Mouse (Mus musculus) left cerebral cortex, postnatal 14 days (tissue): ENCODE data around the gene Spns3. TPM values are rescaled to one million over a fixed set of nuclear protein-coding genes. Genes with fewer than 3 reads are reported as not detected.

ENCODE experiments used
- DNase-seq, 2 experiments: peaks; one replicate each; pipeline ENCODE4 v3.0.0; 2021 to 2022; ENCODE audit warnings: low spot score in 2 of 2, mixed read lengths in 1 of 2
- intact Hi-C: fragments of 180-260 bp; cut with DNase I; formaldehyde crosslinking; loops from one replicate; pipeline ENCODE4 v1.15.1; 2025
- total RNA-seq, 2 experiments: library from RNA; stranded (reverse); gene quantifications; 2 replicates each; pipeline ENCODE4 v1.2.3; 2021

Spns3 gene
- total RNA-seq, 2 experiments from 2014 or later, result 0.13 to 0.23 TPM

DNA sequence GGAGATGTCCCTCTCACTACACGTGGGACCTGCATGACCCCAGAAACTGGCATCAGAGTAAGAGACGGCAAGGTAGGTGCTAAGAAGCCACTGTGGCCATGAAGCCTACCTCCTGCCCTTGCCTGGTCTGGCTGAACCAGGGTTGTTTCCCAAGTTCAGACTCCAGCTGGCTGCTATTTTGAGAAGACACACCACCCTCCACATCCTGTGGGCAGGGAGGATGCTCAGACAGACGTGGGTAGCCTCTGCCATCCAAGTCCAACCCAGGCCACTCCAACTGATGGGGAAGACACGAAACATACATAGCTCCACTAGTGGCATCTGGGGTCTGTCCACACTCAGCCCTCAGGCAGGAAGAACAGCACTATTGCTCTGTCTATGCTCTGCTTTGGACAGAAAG lies 80.3 kb downstream of the Spns3 start:
- intact Hi-C loops, result no loop called here
- no peak for DNase-seq

DNA sequence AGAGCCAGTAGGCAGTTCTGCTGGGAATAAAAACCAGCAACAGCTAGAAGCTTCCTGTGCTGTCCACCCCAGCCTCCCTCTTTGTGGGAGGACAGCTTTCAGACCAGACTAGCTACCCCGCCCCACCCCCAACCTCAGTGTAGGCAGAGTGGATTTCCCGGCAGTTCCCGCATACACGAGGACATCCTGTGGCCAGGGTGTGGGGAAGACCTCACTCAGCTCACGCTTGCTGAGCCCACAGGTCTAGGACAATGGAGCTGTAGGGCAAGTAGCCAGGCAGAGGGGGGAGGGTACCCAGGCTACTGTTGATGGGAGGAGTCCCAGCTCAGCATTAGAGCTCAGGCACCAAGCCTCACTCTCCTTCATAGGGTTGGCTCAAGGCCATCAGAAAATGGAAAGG lies 81.1 kb downstream of the Spns3 start:
- peak; percentile 54 to 55 for DNase-seq
- intact Hi-C loops, result no loop called here

DNA sequence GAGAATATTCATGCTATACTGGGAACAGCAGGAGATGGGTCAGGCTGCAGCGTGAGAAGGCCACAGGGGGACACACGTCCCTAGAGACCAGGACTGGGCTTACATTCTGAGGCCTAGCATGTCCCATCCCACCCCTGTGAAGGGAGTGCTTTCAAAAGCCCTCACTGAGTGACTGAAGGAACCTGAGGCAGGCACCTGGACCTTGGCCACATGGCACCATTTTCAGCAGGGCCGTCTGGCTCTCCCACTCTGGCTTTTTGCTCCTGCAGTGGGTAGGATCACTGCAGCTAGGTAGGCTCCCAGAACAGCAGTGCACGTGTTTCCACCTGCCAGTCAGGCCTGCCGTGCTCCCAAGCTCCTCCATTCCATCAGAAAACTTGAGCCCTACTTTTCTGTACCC lies 81.8 kb downstream of the Spns3 start:
- intact Hi-C loops, result no loop called here
- no peak for DNase-seq

DNA sequence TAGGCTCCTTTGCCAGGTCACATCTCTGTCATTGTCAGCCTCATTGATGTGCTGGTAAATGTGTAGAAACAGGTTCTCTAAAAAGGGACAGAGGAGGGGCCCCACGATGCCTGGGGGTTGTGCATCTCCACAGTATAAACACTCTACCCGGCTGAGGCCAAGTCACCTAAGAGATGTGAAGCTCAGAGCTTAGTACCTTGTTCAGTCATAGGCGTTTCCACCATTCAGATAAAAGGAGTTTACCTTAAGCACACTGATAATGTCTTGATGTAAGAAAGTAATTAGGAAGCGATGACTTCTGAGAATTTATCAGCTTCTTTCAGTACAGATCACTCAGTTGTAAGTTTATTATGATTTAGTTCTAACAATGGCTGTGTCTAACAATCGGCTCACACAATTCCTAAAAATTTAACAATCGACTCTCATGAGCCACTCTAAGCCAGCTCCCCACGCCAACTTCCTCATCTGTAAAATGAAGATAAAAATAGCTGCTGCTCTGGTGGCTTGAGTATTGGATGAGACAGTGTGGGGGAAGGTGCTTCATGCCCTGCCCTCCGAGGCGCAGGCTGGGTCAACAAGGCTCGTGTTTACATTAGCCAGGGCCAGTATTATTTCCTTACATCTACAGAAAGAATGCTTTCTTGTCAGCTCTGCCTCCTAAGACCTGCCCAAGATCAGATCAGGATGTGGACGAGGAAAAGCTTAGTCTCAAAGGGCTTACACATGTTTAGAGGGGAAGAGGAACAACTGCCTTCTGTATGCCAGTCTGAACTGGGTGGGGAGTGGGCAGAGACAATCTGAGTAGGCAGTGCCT lies 83.4 kb downstream of the Spns3 start:
- no peak for DNase-seq
- intact Hi-C loops, result no loop called here

DNA sequence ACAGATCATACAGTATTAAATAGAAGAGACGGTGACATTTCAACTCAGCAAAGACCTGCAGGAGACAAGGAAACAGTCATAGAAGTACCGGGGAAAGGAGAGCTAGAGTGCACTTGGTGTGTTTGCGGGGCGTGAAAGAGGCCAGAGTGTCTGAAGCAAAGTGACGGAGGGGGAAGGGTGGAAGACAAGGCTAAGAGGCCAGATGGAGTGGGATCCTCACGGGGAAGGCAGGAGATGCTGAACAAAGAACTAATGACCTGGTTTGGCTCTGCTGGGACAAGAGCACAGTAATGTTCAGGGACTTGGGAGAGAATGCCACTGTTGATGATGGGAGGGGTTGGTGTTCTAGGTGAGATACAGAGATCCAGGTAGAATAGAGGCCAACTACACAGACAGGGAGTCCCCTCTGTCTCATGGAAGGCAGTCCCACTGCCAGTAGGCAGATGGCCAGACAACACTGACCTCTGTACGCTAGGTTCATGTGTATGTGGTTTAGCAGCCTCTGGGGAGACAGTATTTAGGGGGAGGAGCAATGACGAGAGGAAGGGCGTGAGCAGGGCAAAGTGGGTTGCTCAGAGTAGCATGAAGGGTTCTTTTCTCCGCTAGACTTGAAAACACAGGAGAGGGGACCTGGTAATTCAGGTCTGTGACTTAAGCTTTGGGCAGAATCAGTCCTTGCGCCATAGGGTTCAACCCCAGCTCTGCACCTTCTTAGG lies 84.2 kb downstream of the Spns3 start:
- intact Hi-C loops, result no loop called here
- no peak for DNase-seq

DNA sequence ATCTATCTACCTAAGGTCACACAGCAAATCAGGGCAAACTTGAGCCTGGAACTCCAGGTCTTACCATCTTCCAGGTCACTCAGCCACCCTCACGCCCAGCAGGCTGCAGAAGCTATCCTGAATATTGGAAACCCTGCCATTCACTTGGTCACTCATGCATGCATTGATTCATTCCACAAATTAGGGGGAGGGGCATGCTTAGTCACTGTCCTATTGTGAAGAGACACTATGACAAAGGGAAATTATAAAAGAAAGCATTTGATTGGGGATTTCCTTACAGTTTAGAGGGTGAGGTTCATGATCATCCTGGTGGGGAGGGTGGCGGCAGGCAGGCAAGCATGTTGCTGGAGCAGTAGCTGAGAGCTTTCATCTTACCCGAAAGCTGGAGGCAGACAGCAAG lies 85.5 kb downstream of the Spns3 start:
- no peak for DNase-seq
- intact Hi-C loops, result no loop called here

DNA sequence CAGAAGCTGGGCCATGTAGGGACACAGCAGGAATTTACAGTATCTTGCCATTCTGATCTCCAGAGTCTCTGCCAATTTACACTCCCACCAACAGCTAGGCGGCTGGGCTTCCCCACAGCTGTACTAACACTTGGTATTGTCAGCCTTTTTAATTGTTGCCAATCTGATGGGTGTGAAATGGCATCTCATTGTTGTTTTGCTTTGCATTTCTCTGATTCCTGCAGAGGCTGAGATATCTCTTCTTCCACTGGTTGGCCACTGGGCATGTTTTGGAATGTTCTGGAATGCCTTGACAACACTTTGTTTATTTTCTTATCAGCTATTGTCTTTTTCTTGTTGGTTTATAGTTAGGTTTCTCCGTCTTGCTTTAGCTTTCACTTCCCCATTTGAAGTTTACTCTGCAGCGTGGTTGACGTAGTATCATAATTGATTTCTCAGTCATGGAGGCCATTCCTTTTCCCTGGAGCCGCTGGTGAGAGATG lies 88.8 kb downstream of the Spns3 start:
- intact Hi-C loops, result no loop called here
- no peak for DNase-seq

DNA sequence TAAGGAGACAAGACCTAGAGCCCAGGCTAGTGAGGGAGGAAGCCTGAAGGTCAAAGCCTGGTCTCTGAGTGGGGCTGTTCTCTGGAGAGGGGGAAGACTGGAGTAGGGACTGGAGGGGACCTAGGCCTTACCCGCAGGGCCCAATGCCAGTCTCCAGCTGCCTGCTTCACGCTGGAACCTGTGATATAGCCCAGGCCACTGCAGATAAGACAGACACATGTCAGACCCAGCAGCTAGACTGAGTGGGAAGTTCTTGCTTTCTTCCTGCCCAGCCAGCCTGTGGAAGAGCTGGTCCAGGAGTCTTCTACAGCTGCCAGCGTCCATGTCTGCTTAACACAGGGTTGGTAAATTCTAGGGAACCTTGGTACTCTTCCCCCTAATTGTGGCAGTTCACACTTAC lies 91.8 kb downstream of the Spns3 start:
- intact Hi-C loops, result no loop called here
- no peak for DNase-seq

DNA sequence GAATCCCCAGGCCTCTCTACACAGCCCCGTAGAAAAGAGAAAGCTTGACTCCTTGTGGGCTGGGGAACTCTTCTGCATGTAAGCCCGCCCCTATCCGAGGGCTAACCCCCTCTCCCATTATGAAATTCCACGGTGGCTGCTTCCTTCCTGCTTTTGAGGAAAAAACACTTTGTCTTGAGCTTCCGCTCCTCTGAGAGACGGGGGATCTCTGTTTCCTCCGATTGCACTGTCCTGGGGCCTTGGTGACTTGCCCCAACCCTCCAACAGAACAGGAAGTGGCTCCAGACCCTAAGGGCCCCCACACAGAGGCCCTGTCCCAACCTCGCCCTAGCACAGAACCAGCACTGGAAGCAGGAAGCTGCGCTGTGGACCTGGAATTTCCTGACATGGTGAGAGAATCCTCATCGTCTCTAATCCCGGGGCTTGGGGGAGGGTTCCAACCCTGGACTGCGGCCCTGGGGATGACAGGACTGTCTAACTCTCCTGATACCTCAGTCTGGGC lies 92.3 kb downstream of the Spns3 start:
- intact Hi-C loops, result no loop called here
- DNase-seq, result no peak

DNA sequence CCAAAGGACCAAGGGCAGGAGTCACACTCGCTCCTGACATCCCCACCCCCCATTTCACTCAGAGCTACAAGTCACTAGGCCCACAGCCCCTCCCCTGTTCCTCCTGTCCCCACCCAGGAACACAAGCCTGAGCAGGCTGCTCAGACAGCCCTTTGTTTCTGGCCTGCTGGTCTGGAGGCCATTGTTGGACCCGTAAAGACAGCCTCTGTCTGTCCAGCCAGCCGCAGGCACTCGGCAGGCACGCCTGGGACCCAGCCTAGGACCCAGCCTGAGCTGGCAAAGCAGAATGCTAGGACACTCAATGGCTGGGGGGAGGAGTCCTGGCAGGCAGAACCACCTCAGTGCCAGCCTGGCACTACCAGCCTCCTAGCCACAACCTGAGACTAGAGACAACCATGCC lies 94.6 kb downstream of the Spns3 start:
- intact Hi-C loops, result no loop called here
- peak; percentile 45 to 52 for DNase-seq

DNA sequence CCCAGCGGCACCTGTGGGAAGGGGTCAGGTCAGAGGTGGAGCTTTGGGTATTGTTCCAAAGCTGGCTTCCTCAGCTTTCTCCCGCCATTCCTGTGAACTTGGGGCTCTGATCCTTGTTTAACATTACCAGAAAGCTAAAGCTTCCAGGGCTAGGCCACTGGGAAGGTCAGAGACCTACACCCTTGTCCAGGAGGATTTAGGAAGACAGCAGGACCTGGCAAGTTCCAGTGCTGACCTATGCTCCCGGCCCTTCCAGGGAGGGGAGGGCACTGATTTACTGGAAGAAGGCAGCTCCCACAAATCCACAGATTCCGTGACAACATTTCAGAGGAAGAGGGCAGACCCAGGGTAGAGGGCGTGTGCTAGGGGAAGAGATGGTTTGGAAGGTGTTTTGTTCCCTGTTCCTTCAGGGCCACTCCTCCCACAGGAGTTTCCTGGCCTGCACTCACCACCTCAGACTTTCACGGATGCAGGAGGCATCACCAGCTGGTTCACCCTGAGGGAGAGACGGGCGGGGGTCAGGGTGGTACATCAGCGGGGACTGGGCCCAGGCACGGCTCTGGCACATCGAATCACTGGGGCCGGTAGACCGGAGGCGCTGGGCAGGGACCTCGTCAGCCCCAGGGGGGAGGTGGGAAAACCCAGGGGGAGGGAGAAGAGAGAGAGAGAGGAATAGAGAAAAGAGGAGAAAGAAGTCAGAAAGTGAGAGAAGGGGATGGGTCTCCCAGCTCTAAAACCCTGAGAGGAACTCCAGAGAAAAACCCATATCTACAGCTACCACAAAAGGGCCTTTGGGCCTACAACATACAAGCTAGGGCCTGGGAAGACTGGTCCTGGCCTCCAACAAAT lies 97.0 kb downstream of the Spns3 start:
- intact Hi-C loops, result no loop called here
- DNase-seq, result no peak

DNA sequence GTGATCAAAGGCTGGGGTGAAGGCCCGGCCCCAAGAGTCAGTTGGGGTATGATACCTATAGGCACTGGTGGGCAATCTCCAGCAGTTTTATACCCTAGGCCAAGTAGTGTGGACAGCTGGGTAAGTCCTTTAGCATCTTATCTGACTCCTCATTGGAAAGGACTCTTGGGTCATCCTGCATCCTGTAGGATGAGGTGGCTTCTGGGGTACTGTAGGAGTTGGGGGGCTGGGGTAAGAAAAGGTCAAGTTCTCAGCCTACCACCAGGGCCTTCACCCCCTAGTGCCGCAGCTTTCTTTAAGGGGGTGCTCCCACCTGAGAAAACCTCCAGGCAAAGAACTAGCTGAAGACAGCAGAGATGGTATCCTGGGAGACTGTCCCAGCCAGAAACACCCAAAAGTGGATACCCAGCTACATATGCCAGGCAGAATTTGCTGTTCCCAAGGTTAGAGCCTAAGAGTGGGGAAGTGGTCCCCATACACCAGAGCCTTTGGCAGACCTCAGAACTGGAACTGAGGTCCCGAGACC lies 98.1 kb downstream of the Spns3 start:
- intact Hi-C loops, result no loop called here
- DNase-seq, result no peak

DNA sequence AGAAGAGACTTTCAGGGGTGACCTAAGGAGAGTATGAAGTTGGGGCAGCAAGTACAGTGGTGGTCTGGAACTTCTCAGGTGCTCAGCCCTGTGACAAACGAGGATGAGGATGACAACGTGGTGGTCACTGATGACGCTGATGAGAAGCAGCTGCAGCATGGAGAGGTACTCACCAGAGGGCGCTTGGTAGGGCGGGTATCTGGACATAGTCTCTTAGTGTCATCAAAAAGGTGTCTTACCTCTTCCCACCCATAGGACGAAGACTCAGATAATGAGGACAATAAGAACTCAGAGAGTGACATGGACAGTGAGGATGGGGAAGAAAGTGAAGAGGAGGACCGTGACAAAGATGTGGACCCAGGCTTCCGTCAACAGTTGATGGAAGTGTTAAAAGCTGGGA lies 102.8 kb downstream of the Spns3 start:
- intact Hi-C loops, result no loop called here
- no peak for DNase-seq

DNA sequence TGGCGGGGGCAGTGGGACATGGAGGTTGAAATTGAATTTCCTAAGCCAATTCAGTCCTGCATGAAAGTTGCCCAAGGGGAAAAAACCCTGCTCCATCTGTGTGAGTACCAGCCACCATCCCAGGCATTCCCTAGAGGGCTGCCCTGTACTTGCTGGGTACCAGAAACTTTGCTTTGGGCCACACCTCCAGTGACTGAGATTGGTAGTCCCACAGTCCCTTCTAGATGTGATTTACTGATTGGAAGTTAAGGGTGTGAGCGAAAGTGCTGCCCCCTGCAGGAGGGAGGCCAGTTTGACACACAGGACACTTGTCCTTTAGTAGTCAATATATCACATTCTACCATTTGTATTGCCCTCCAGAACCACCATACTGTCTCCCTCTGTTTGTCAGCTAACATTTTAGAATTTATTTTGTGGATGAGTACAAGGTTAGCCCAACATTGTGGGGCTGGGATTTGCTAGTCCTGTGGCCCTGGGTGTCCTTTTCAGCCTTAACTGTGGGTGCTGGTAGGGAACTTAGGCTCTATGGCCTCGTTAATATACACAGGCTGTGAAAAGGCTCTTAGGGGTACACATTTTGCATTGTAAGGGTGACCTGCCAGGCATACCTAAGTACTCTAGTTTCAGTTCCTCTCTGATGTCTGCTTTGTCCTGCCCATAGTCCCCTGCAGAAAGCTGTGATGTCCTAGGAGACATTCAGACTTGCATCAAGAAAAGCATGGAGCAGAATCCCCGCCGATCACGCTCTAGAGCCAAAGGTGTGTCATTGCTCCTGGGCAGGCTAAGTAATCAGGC lies 103.8 kb downstream of the Spns3 start:
- peak; percentile 50 to 73 for DNase-seq
- intact Hi-C loops, result no loop called here

Other genes starting within 250 kb of the Spns3 start
- 1 to 10 TPM; 1.9 to 2.9 TPM for gene Xaf1, start 248.9 kb downstream of the Spns3 start, total RNA-seq
- not detected for gene Fbxo39, start 236.1 kb downstream of the Spns3 start, total RNA-seq
- gene Tekt1, start 188.1 kb downstream of the Spns3 start, total RNA-seq, result 1 to 10 TPM; 1.3 to 1.7 TPM
- gene Smtnl2, start 138.8 kb downstream of the Spns3 start, total RNA-seq, result 1 to 10 TPM in 1 of 2 experiments, under 1 TPM in 1; 0.59 to 1.1 TPM
- gene Ggt6, start 115.0 kb downstream of the Spns3 start, total RNA-seq, result not detected
- gene Mybbp1a, start 109.2 kb downstream of the Spns3 start, total RNA-seq, result 10 to 100 TPM; 45.4 to 50.6 TPM
- 10 to 100 TPM; 46.4 to 58.5 TPM for gene Spns2, start 60.6 kb downstream of the Spns3 start, total RNA-seq
- 10 to 100 TPM; 54.1 to 60.1 TPM for gene Ube2g1, start 56.8 kb upstream of the Spns3 start, total RNA-seq
- 10 to 100 TPM; 30.5 to 33.9 TPM for gene Ankfy1, start 139.5 kb upstream of the Spns3 start, total RNA-seq
- 10 to 100 TPM; 11.6 to 13.1 TPM for gene Cyb5d2, start 245.6 kb upstream of the Spns3 start, total RNA-seq
- 10 to 100 TPM; 46.9 to 50.0 TPM for gene Zzef1, start 245.7 kb upstream of the Spns3 start, total RNA-seq